Comparison of ENCODE assay signal across 16 mouse cellular contexts in genomic region chr7:79509235-79509607, GRCm38 (mm10). TPM values are rescaled to one million over a fixed set of nuclear protein-coding genes. Genes with fewer than 3 reads are reported as not detected.
DNase-seq lines count a peak whose midpoint lies in the region; ATAC-seq lines count a peak whose summit lies in the region.
"Had no signal": no experiment of that assay in that cellular context is flagged by ENCODE, and none has a peak within 500 bp of the region (broad histone marks: within the 10 kb centered on the region; RNA-seq: fewer than 3 reads in every experiment).

No protein-coding gene starts in this region.

- no peak overlapping the region for H3K4me2 ChIP-seq in heart, embryonic 15.5 days
- H3K4me2 ChIP-seq in heart, embryonic 11.5 days = no peak overlapping the region
- no peak overlapping the region for H3K4me2 ChIP-seq in embryonic facial prominence, embryonic 12.5 days (replicated peaks)
- peak overlapping the region; percentile 84 for H3K4me2 ChIP-seq in hindbrain, embryonic 12.5 days (replicated peaks)
- peak overlapping the region; percentile 85 for H3K4me2 ChIP-seq in midbrain, embryonic 16.5 days (ENCODE audit: low read length)

- H3K9me3 ChIP-seq in heart, embryonic 15.5 days (replicated peaks) = no peaks in the 10 kb centered on the region
- H3K9me3 ChIP-seq in heart, embryonic 11.5 days (replicated peaks; ENCODE audit: control insufficient read depth, low read length) = no peaks in the 10 kb centered on the region
- no peaks in the 10 kb centered on the region for H3K9me3 ChIP-seq in embryonic facial prominence, embryonic 12.5 days
- H3K9me3 ChIP-seq in hindbrain, embryonic 12.5 days (replicated peaks) = no peaks in the 10 kb centered on the region
- no peaks in the 10 kb centered on the region for H3K9me3 ChIP-seq in midbrain, embryonic 16.5 days (replicated peaks; ENCODE audit: control insufficient read depth, low read length, poor library complexity, severe bottlenecking)
- H3K9me3 ChIP-seq: embryonic facial prominence, embryonic 15.5 days; limb, embryonic 13.5 days; stomach, embryonic 15.5 days had no signal

- ATAC-seq in heart, embryonic 15.5 days (replicated peaks; ENCODE audit: insufficient number of reproducible peaks, insufficient read depth, low FRiP score, low read depth) = no peak
- no peak for ATAC-seq in heart, embryonic 11.5 days (replicated peaks; ENCODE audit: insufficient number of reproducible peaks, low FRiP score, low TSS enrichment)
- ATAC-seq in embryonic facial prominence, embryonic 12.5 days (ENCODE audit: insufficient number of reproducible peaks, insufficient read depth, low FRiP score, low TSS enrichment) = no peak
- no peak for ATAC-seq in hindbrain, embryonic 12.5 days (ENCODE audit: low FRiP score)
- no peak for ATAC-seq in midbrain, embryonic 16.5 days
- ATAC-seq: intestine, embryonic 16.5 days; lung, postnatal 0 days had no signal

- H3K4me3 ChIP-seq in heart, embryonic 15.5 days = peak overlapping the region; percentile 29; the same call in 1 of the 2 replicates
- H3K4me3 ChIP-seq in heart, embryonic 11.5 days (ENCODE audit: low read depth, low read length) = no peak overlapping the region
- peak overlapping the region; percentile 29 for H3K4me3 ChIP-seq in embryonic facial prominence, embryonic 12.5 days
- peak overlapping the region; percentile 84 for H3K4me3 ChIP-seq in hindbrain, embryonic 12.5 days
- peak overlapping the region; percentile 80 for H3K4me3 ChIP-seq in midbrain, embryonic 16.5 days (ENCODE audit: low read depth, low read length)
- H3K4me3 ChIP-seq: myocyte had no signal

- peaks cover 19% of the 10 kb centered on the region for H3K4me1 ChIP-seq in heart, embryonic 15.5 days (replicated peaks)
- peaks cover 10% of the 10 kb centered on the region; the same call in 1 of the 2 replicates for H3K4me1 ChIP-seq in heart, embryonic 11.5 days (ENCODE audit: control insufficient read depth, insufficient read depth, low read length)
- H3K4me1 ChIP-seq in embryonic facial prominence, embryonic 12.5 days = peaks cover 9% of the 10 kb centered on the region; the same call in 1 of the 2 replicates
- H3K4me1 ChIP-seq in hindbrain, embryonic 12.5 days = peaks cover 60% of the 10 kb centered on the region
- H3K4me1 ChIP-seq in midbrain, embryonic 16.5 days (ENCODE audit: control insufficient read depth, insufficient read depth, low read length) = peaks cover 34% of the 10 kb centered on the region

- H3K9ac ChIP-seq in heart, embryonic 15.5 days = no peak overlapping the region
- no peak overlapping the region for H3K9ac ChIP-seq in heart, embryonic 11.5 days (ENCODE audit: low read depth, low read length)
- H3K9ac ChIP-seq in embryonic facial prominence, embryonic 12.5 days = no peak overlapping the region
- H3K9ac ChIP-seq in hindbrain, embryonic 12.5 days = peak overlapping the region; percentile 98
- peak overlapping the region; percentile 95 for H3K9ac ChIP-seq in midbrain, embryonic 16.5 days (ENCODE audit: low read depth, low read length)
- H3K9ac ChIP-seq: embryonic facial prominence, embryonic 15.5 days; heart, embryonic 12.5 days; stomach, embryonic 15.5 days had no signal

- H3K36me3 ChIP-seq in heart, embryonic 15.5 days = no peaks in the 10 kb centered on the region
- H3K36me3 ChIP-seq in heart, embryonic 11.5 days (ENCODE audit: control insufficient read depth, insufficient read depth, low read length) = no peaks in the 10 kb centered on the region
- H3K36me3 ChIP-seq in embryonic facial prominence, embryonic 12.5 days = no peaks in the 10 kb centered on the region
- H3K36me3 ChIP-seq in hindbrain, embryonic 12.5 days = peaks cover 22% of the 10 kb centered on the region
- H3K36me3 ChIP-seq in midbrain, embryonic 16.5 days (ENCODE audit: control insufficient read depth, insufficient read depth, low read length) = no peaks in the 10 kb centered on the region
- H3K36me3 ChIP-seq: embryonic facial prominence, embryonic 15.5 days; heart, embryonic 12.5 days; limb, embryonic 13.5 days; stomach, embryonic 15.5 days had no signal

- DNase-seq in ovary, postnatal 14 days (ENCODE audit: low spot score) = no peak
- no peak for DNase-seq in thymus, postnatal 4 days
- DNase-seq in urinary bladder, postnatal 14 days (ENCODE audit: low spot score) = no peak
- DNase-seq: adrenal gland, postnatal 10 days had no signal

- WGBS in heart, embryonic 15.5 days = 7% methylated on average over 6 of the region's 6 CpGs
- whole genome bisulfite sequencing in heart, embryonic 11.5 days (ENCODE audit: insufficient replicate concordance) = 10% methylated on average over 6 of the region's 6 CpGs
- WGBS in embryonic facial prominence, embryonic 12.5 days = 10% methylated on average over 6 of the region's 6 CpGs
- WGBS in hindbrain, embryonic 12.5 days = 11% methylated on average over 6 of the region's 6 CpGs
- 22% methylated on average over 6 of the region's 6 CpGs for WGBS in midbrain, embryonic 16.5 days

- H3K27me3 ChIP-seq in heart, embryonic 15.5 days = peaks cover 100% of the 10 kb centered on the region
- peaks cover 97% of the 10 kb centered on the region for H3K27me3 ChIP-seq in heart, embryonic 11.5 days (ENCODE audit: control insufficient read depth, insufficient read depth, low read length)
- peaks cover 99% of the 10 kb centered on the region for H3K27me3 ChIP-seq in embryonic facial prominence, embryonic 12.5 days
- peaks cover 75% of the 10 kb centered on the region for H3K27me3 ChIP-seq in hindbrain, embryonic 12.5 days
- H3K27me3 ChIP-seq in midbrain, embryonic 16.5 days (ENCODE audit: control insufficient read depth, insufficient read depth, low read depth, low read length) = peaks cover 6% of the 10 kb centered on the region; the same call in 1 of the 2 replicates

- no peak overlapping the region for H3K27ac ChIP-seq in heart, embryonic 15.5 days
- H3K27ac ChIP-seq in heart, embryonic 11.5 days (ENCODE audit: low read depth, low read length) = no peak overlapping the region
- no peak overlapping the region for H3K27ac ChIP-seq in embryonic facial prominence, embryonic 12.5 days
- peak overlapping the region; percentile 98 for H3K27ac ChIP-seq in hindbrain, embryonic 12.5 days
- H3K27ac ChIP-seq in midbrain, embryonic 16.5 days (ENCODE audit: low read length) = peak overlapping the region; percentile 93
- H3K27ac ChIP-seq: embryonic facial prominence, embryonic 15.5 days; limb, embryonic 13.5 days; stomach, embryonic 15.5 days had no signal

RNA-seq across cellular contexts. Expression of gene Polg, which starts 43.1 kb away (rescaled TPM):
- 23.7 and 32.6 TPM in 2 replicates for polyA plus RNA-seq in heart, embryonic 15.5 days (2015; fragmentation: Nextera tagmentation; extraction: Ambion mirVana)
- polyA plus RNA-seq in heart, embryonic 11.5 days (2014; fragmentation: Nextera tagmentation; extraction: Ambion mirVana) = 23.9 and 28.1 TPM in 2 replicates
- polyA plus RNA-seq in embryonic facial prominence, embryonic 12.5 days (2016; fragmentation: Nextera tagmentation; extraction: Ambion mirVana) = 42.3 and 42.5 TPM in 2 replicates
- polyA plus RNA-seq in hindbrain, embryonic 12.5 days (2016; fragmentation: Nextera tagmentation; extraction: Ambion mirVana) = 40.1 and 42.0 TPM in 2 replicates
- 19.7 and 22.0 TPM in 2 replicates for polyA plus RNA-seq in midbrain, embryonic 16.5 days (2015; fragmentation: Nextera tagmentation; extraction: Ambion mirVana)

Comparison
In these comparisons a context has a peak if more than half of its experiments do, and no peak if none do; other contexts are left out.
1. H3K27ac ChIP-seq: peak in hindbrain, embryonic 12.5 days (single experiment) and midbrain, embryonic 16.5 days (single experiment); none in heart, embryonic 15.5 days (single experiment), heart, embryonic 11.5 days (single experiment) and embryonic facial prominence, embryonic 12.5 days (single experiment).
2. H3K4me2 ChIP-seq: peak in hindbrain, embryonic 12.5 days (single experiment) and midbrain, embryonic 16.5 days (single experiment); none in heart, embryonic 15.5 days (single experiment), heart, embryonic 11.5 days (single experiment) and embryonic facial prominence, embryonic 12.5 days (single experiment).
3. H3K9ac ChIP-seq: peak in hindbrain, embryonic 12.5 days (single experiment) and midbrain, embryonic 16.5 days (single experiment); none in heart, embryonic 15.5 days (single experiment), heart, embryonic 11.5 days (single experiment) and embryonic facial prominence, embryonic 12.5 days (single experiment).